Comparison of ENCODE assay signal across 23 mouse cellular contexts in the genomic region with DNA sequence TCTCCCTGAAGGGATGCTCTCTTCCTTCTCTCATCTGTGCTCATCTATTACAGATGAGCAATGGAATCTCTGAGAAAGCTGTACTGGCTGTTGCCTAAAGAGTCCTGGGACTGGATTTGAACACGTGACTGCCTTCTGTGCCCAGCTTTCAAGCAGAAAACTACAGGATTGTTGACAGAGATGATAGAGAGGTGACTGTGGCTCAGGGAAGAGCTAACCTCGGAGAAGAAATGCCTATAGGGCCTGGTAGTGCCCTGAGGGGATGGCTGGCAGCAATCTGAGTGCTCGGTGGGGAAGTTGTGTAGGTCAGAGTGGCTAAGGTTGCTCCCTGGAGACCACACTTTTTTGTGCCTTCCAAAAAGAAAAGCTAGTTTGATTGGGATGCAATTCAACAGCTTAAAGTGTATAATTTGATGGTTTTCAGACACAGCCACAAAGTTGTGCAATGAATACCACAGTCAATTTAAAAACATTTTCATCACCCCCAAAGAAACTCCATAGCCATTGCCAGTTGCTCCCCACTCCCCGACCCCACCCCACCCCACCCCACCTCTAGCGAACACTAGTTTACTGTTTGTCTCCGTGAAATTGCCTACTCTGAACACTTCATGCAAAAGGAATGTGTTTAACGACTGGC. TPM values are rescaled to one million over a fixed set of nuclear protein-coding genes. Genes with fewer than 3 reads are reported as not detected.
A peak's percentile ranks its signal among the peaks of the same experiment; 100 is the strongest.
DNase-seq lines count a peak whose midpoint lies in the region; ATAC-seq and TF ChIP-seq lines count a peak whose summit lies in the region.
"Had no signal": no experiment of that assay in that cellular context is flagged by ENCODE, and none has a peak within 500 bp of the region (broad histone marks: within the 10 kb centered on the region; RNA-seq: fewer than 3 reads in every experiment).

No protein-coding gene starts in this region.

- peaks cover 12% of the 10 kb centered on the region for H3K79me2 ChIP-seq in myocyte (ENCODE audit: control insufficient read depth, insufficient read depth)

- H3K36me3 ChIP-seq in myocyte (ENCODE audit: control insufficient read depth, insufficient read depth): no peaks in the 10 kb centered on the region
- H3K36me3 ChIP-seq: embryonic facial prominence, embryonic 12.5 days; heart, embryonic 15.5 days had no signal

- H3K4me2 ChIP-seq in myocyte (ENCODE audit: low read depth): no peak overlapping the region
- H3K4me2 ChIP-seq: embryonic facial prominence, embryonic 12.5 days; heart, embryonic 11.5 days; heart, embryonic 15.5 days had no signal

- no peak overlapping the region for H3ac ChIP-seq in myocyte (ENCODE audit: control insufficient read depth, insufficient read length)

- DNase-seq in heart, adult 11 months: peak; percentile 75
- DNase-seq in heart, postnatal 25 days (ENCODE audit: low spot score): no peak
- DNase-seq in 3T3-L1 (ENCODE audit: low read depth, low spot score): peak; percentile 75
- DNase-seq in Muller cell, postnatal 12 days (ENCODE audit: inconsistent ontology term): peak; percentile 89
- DNase-seq in urinary bladder, adult 2 months (ENCODE audit: low spot score): no peak
- DNase-seq: adrenal gland, adult 8-10 months; adrenal gland, postnatal 36 days; cerebellum, adult 2 months; cerebellum, postnatal 10 days; embryo, embryonic 11 days; gastrocnemius, postnatal 36 days; heart, adult 2 months; heart, postnatal 14 days; kidney, adult 8-10 months had no signal

- no peak overlapping the region for H3K4me3 ChIP-seq in myocyte
- H3K4me3 ChIP-seq: embryonic facial prominence, embryonic 12.5 days; heart, adult 2 months; heart, embryonic 15.5 days had no signal

- no peak for ATAC-seq in megakaryocyte progenitor cell, adult 5-6 weeks (replicated peaks; ENCODE audit: poor library complexity)
- ATAC-seq: forebrain, embryonic 14.5 days; hindbrain, embryonic 16.5 days; inflammation-experienced regulatory T-cells, adult 6 months; intestine, postnatal 0 days had no signal

- intact Hi-C loops in heart, postnatal 25 days (cut with DNase I): no loop called here

- H3K27me3 ChIP-seq in myocyte (ENCODE audit: control insufficient read depth, insufficient read depth, insufficient read length): no peaks in the 10 kb centered on the region
- H3K27me3 ChIP-seq: heart, embryonic 15.5 days had no signal

- TF ChIP-seq POLR2A in myocyte (IDR thresholded peaks at IDR 0.05; ENCODE audit: insufficient read length, low read depth): no peak

TF ChIP-seq in myocyte, 11 proteins besides CTCF, POLR2A, EP300 and RAD21:
- TF ChIP-seq MYOD1 (IDR thresholded peaks at IDR 0.05; ENCODE audit: control insufficient read depth in 1 of 3, insufficient read length in 2 of 3, low read depth in 2 of 3): no peak
- peak; percentile 34 for TF ChIP-seq USF1 (IDR thresholded peaks at IDR 0.05; ENCODE audit: low read depth)
- TF ChIP-seq MAX (IDR thresholded peaks at IDR 0.05; ENCODE audit: low read depth): no peak
- no peak for TF ChIP-seq POLR2AphosphoS2 (IDR thresholded peaks at IDR 0.05; ENCODE audit: insufficient read length, low read depth)
- TF ChIP-seq TCF12 (IDR thresholded peaks at IDR 0.05; ENCODE audit: insufficient read depth, poor library complexity, severe bottlenecking): no peak
- TF ChIP-seq TCF3 (IDR thresholded peaks at IDR 0.05; ENCODE audit: insufficient read length, low read depth): no peak
- TF ChIP-seq REST (IDR thresholded peaks at IDR 0.05; ENCODE audit: insufficient read depth, insufficient read length): no peak
- no peak for TF ChIP-seq E2F4 (IDR thresholded peaks at IDR 0.05; ENCODE audit: insufficient read depth)
- TF ChIP-seq CEBPB (IDR thresholded peaks at IDR 0.05; ENCODE audit: insufficient read depth, poor library complexity, severe bottlenecking): peak; percentile 66; the same call in 1 of the 2 replicates

RNA-seq across cellular contexts. Expression of gene Rin3, which starts 1.9 kb away (rescaled TPM):
- 10 to 100 TPM; 14.0 to 17.5 TPM for total RNA-seq in heart, postnatal 25 days (2021)
- 23.4 TPM for polyA plus RNA-seq in myocyte (2012; fragmentation: generic; extraction: Trizol)
- 2.1 and 5.5 TPM in 2 replicates for polyA plus RNA-seq in urinary bladder, adult 2 months (2012; rRNA removed)
- 119 and 135 TPM in 2 replicates for total RNA-seq in megakaryocyte progenitor cell, adult 5-6 weeks (2015)
- 68.0 and 70.5 TPM in 2 replicates for total RNA-seq in megakaryocyte progenitor cell, adult 5-6 weeks (2017)

Comparison
In these comparisons a context has a peak if more than half of its experiments do, and no peak if none do; other contexts are left out.
1. DNase-seq: peak in heart, adult 11 months (single experiment), 3T3-L1 (single experiment) and Muller cell, postnatal 12 days (single experiment); none in heart, postnatal 25 days (single experiment) and urinary bladder, adult 2 months (single experiment).